Mouse (Mus musculus) cortical plate, adult 2 months (tissue): ENCODE results near the gene Caskin2. TPM values are rescaled to one million over a fixed set of nuclear protein-coding genes. Genes with fewer than 3 reads are reported as not detected.
A peak's percentile ranks its signal among the peaks of the same experiment; 100 is the strongest.

ENCODE experiments used
- H3K27ac ChIP-seq: fragments of 200-500 bp; 2 replicates; pipeline ENCODE4 v1.5.1; 2012; ENCODE audit warnings: low read length, control low read depth, inconsistent platforms; ENCODE audit not compliant: insufficient read depth
- H3K4me1 ChIP-seq: fragments of 200-500 bp; 2 replicates; pipeline ENCODE4 v1.6.1; 2011; ENCODE audit warnings: low read length; ENCODE audit not compliant: control insufficient read depth, insufficient read depth
- H3K4me3 ChIP-seq: fragments of 200-500 bp; 2 replicates; pipeline ENCODE4 v1.5.1; 2011; ENCODE audit warnings: mild to moderate bottlenecking, low read length, control low read depth; ENCODE audit not compliant: insufficient read depth
- CTCF ChIP-seq: fragments of 200-500 bp; IDR thresholded peaks from 2 replicates; pipeline ENCODE4 v1.5.1; 2011; ENCODE audit warnings: mild to moderate bottlenecking, control low read depth, low read length; ENCODE audit not compliant: insufficient read depth; ENCODE audit errors: extremely low read depth
- POLR2A ChIP-seq: fragments of 200-500 bp; IDR thresholded peaks from 2 replicates; pipeline ENCODE4 v1.6.1; 2011; ENCODE audit warnings: mild to moderate bottlenecking, low read length, control low read depth; ENCODE audit not compliant: insufficient read depth; ENCODE audit errors: extremely low read depth
- polyA plus RNA-seq: library from polyadenylated mRNA; depleted of rRNA; stranded (reverse); fragments of >200 nt; gene quantifications from 2 replicates; pipeline ENCODE4 v1.2.3, GENCODE M21; 2012

The Caskin2 gene
- polyA plus RNA-seq, 1 experiment, result 24.1 TPM

DNA sequence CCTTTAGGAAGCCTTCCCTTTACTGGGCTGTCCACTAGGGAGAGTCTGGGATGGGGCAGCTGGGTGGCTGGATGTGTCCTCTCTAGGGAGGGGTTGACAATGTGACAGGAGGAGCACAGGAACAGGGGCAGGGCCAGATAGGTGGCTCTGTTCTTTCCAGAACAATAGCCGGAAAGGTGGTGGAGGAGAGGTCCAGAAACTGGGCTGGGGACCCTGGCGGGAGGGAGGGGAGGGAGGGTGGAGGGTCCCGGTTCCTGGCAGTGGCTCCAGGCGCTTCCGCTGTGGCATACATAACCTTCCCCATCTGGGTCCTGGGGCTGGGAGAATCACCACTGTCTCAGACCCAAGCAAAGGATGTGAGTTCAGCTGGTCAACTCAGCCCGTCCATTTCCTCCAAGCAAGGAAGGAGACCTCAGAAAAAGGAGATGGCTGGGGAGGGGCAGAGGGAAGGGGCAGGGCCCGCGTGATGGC, 4.1 kb downstream of the Caskin2 start:
- no peaks in the 10 kb centered on the region for H3K4me1 ChIP-seq
- no peak for TF ChIP-seq CTCF
- TF ChIP-seq POLR2A, result no peak

GRCm38 (mm10) chr11:115808696-115809310, 4.6 kb downstream of the Caskin2 start:
- H3K4me1 ChIP-seq, result no peaks in the 10 kb centered on the region
- no peak overlapping the region for H3K4me3 ChIP-seq
- peak overlapping the region; percentile 70 for H3K27ac ChIP-seq
- TF ChIP-seq CTCF (no peak), POLR2A (no peak)

More for the DNA sequence above, 4.1 kb downstream of the Caskin2 start:
- Histone ChIP-seq H3K4me3 (peak overlapping the region; percentile 52; the same call in 1 of the 2 replicates), H3K27ac (peak overlapping the region; percentile 70)

- Histone ChIP-seq H3K4me3 (no peak overlapping the region), H3K27ac (peak overlapping the region; percentile 27), H3K4me1 (no peaks in the 10 kb centered on the region)
- TF ChIP-seq POLR2A (no peak), CTCF (no peak)
Observed at GRCm38 (mm10) chr11:115807971-115808370, 5.5 kb downstream of the Caskin2 start.

DNA sequence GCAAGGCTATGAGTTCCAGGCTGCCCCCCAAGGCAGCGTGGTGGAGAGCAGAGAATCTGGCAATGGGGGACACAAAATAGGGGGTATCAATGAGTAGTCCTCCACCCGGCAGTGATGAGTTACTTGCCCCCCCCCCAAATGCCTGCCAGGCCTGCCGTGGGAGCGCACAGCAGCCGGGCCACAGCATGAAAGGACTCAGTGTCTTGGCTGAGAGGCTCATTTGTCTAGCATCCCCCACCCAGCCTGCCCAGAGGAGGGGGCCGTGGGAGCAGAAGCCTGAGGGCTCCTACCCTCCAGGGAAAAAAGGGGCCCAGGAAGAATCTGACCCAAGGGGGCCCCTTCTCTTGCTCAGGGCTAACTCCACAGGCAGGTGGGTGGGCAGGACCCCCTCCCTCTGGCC, 6.1 kb downstream of the Caskin2 start:
- H3K4me3 ChIP-seq, result no peak overlapping the region
- H3K27ac ChIP-seq, result peak overlapping the region; percentile 28
- H3K4me1 ChIP-seq, result no peaks in the 10 kb centered on the region
- TF ChIP-seq CTCF (no peak), POLR2A (no peak)

DNA sequence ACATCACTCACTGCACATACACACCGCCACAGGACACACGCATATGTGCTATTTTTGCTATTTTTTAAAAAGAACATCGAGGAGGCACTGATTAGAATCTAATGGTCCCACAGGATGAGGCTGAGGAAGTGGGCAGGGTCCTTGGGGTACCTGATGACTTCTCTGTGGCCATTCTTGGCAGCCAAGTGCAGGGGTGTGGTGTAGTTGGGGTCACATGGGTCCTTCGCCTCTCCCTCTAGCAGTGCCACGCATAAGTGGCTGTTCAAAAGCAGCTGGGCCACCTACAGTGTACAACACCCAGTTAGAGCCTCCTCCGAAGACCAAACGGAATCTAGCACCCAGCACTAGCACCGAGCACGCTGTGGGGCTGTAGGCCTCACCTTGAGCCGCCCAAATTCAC, 7.3 kb downstream of the Caskin2 start:
- TF ChIP-seq CTCF, result no peak
- TF ChIP-seq POLR2A, result no peak
- Histone ChIP-seq H3K4me1 (no peaks in the 10 kb centered on the region), H3K27ac (no peak overlapping the region), H3K4me3 (no peak overlapping the region)

DNA sequence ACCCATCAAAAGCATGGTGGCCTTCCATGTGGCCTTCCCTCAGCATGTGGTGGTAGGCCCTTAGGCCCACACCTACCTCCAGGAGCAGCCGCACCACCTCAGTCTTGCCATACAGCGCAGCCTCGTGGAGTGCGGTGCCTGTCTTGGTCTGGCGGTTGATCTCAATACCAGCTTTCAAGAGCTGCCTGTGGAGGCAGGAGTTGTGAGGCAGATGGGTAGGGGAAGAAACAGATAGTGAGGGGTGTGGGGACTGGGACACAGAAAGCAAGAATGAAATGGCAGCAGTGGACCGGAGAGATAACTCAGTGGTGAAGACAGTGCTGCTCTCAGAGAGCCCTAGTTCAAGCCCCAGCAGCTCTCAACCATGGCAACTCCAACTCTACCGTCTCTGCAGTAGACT, 8.4 kb downstream of the Caskin2 start:
- no peaks in the 10 kb centered on the region for H3K4me1 ChIP-seq
- no peak overlapping the region for H3K27ac ChIP-seq
- H3K4me3 ChIP-seq, result no peak overlapping the region
- TF ChIP-seq POLR2A, result no peak

DNA sequence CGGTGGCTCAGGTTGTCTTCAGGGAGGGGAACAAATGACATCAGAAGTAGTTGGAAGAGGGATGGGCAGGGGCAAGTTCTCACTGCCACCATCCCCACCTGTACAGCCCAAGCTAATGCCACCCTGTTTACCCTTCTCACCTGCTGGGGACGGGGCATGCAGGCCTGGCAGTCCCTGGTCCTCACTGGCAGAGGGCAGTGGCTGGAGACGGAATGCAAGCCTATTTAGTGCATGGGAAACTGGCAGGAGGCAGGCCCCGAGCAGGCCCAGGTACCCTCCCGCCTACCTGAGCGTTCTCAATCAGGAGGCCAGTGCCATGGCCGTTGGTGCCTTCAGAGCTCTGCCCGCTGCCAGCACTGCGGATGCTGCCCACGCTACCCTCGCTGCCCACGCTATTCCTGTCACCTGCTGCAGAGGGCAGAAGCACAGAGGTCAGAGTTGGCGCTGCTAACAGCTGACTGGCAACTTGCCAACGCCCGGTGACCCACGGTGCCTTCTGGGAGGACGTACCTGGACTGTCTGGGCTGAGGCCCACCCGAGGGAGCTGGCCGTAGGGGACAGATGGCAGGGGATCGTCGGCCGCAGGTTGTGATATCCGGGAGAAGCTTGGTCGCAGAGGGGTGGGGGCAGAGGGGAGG, 10.2 kb downstream of the Caskin2 start:
- H3K4me3 ChIP-seq, result no peak overlapping the region
- TF ChIP-seq POLR2A (no peak), CTCF (no peak)
- H3K27ac ChIP-seq, result no peak overlapping the region
- H3K4me1 ChIP-seq, result no peaks in the 10 kb centered on the region

DNA sequence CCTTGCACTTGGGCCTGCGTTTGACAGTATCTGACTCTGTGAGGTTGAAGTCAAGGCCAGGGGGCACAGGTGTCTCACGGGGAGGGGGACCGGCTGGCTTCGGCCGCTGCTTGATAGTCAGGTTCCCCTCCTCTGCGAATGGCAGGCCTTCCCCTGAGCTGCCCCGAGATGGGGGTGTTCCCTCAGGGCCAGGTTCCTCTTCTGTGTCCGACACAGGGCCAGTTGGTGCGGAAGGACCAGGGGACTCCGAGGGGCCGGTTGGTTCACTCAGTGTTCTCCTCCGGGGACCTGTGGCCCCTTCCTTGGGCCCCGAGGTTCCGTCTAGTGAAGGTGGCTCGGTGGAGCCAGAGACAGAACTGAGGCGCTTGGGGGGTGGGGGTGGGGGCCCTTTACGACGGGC, 12.5 kb downstream of the Caskin2 start:
- Histone ChIP-seq H3K4me3 (no peak overlapping the region), H3K4me1 (no peaks in the 10 kb centered on the region), H3K27ac (no peak overlapping the region)
- no peak for TF ChIP-seq CTCF
- no peak for TF ChIP-seq POLR2A

DNA sequence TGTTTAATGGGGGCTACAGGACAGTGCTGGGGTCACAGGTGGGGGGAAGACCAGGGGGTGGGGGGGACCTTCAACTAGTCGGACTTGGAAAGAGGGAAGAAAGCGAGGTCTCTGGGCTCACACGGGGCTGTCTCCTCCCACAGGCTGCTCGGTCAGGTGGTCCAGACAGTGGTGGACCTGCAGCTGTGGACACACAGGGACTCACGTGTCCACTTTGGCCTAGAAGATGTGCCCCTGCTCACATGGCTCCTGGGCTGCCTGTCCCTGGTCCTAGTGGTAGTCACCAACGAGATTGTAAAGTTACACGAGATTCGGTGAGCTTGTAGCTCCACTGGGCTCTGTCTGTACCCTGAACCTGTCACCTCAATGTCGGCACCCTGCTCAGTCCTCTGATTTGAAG, 15.8 kb downstream of the Caskin2 start:
- Histone ChIP-seq H3K27ac (no peak overlapping the region), H3K4me1 (no peaks in the 10 kb centered on the region), H3K4me3 (no peak overlapping the region)
- TF ChIP-seq CTCF (no peak), POLR2A (no peak)

GRCm38 (mm10) chr11:115796898-115797297, 16.5 kb downstream of the Caskin2 start:
- Histone ChIP-seq H3K4me3 (no peak overlapping the region), H3K4me1 (no peaks in the 10 kb centered on the region), H3K27ac (no peak overlapping the region)
- no peak for TF ChIP-seq POLR2A
- TF ChIP-seq CTCF, result no peak
